Mouse (Mus musculus) embryonic facial prominence, embryonic 11.5 days (tissue): ENCODE measurements at regions not wholly inside any gene's neighbourhood (a gene's known extent, or its start where the extent isn't known, plus 50 kb on each side); places are given as distances from the start of the nearest gene placed in this dataset.

ENCODE experiments used
- ATAC-seq: fragments of 200-750 bp; cut with Nextera tagmentation; replicated peaks from 2 replicates; pipeline ENCODE4 v1.8.0; 2017; ENCODE audit warnings: low read depth; ENCODE audit not compliant: insufficient number of reproducible peaks, low FRiP score, low TSS enrichment
- DNase-seq: peaks from one replicate; pipeline ENCODE4 v3.0.0-alpha.2; 2015; ENCODE audit warnings: low spot score
- H3K27ac ChIP-seq: fragments of 300-500 bp; sonication (generic); replicated peaks from 2 replicates; pipeline ENCODE4 v1.5.1; 2014; ENCODE audit warnings: mild to moderate bottlenecking, low read depth, low read length, control low read depth
- H3K27me3 ChIP-seq: fragments of 300-500 bp; sonication (generic); 2 replicates; pipeline ENCODE4 v1.6.1; 2014; ENCODE audit warnings: mild to moderate bottlenecking, low read length, moderate library complexity, mixed read lengths; ENCODE audit not compliant: control insufficient read depth, insufficient read depth
- H3K36me3 ChIP-seq: fragments of 300-500 bp; sonication (generic); replicated peaks from 2 replicates; pipeline ENCODE4 v1.6.1; 2014; ENCODE audit warnings: low read depth, mild to moderate bottlenecking, low read length, moderate library complexity, mixed read lengths; ENCODE audit not compliant: control insufficient read depth, insufficient read depth
- H3K4me1 ChIP-seq: fragments of 300-500 bp; sonication (generic); 2 replicates; pipeline ENCODE4 v1.6.1; 2014; ENCODE audit warnings: low read length, mixed read lengths; ENCODE audit not compliant: control insufficient read depth, insufficient read depth
- H3K4me2 ChIP-seq: fragments of 300-500 bp; sonication (generic); 2 replicates; pipeline ENCODE4 v1.6.1; 2014; ENCODE audit warnings: low read depth, mild to moderate bottlenecking, control low read depth, low read length, moderate library complexity
- H3K4me3 ChIP-seq: fragments of 300-500 bp; sonication (generic); 2 replicates; pipeline ENCODE4 v1.5.1; 2014; ENCODE audit warnings: low read depth, low read length, control low read depth
- H3K9ac ChIP-seq: fragments of 300-500 bp; sonication (generic); replicated peaks from 2 replicates; pipeline ENCODE4 v1.6.1; 2014; ENCODE audit warnings: mild to moderate bottlenecking, control low read depth, low read length
- H3K9me3 ChIP-seq: fragments of 300-500 bp; sonication (generic); replicated peaks from 2 replicates; pipeline ENCODE4 v1.6.1; 2016; ENCODE audit warnings: mild to moderate bottlenecking, low read length, inconsistent platforms, mixed read lengths; ENCODE audit not compliant: control insufficient read depth
- WGBS: fragments of 180-500 bp; shearing (Covaris S2); extraction: QIAGEN DNeasy Blood & Tissue Kit; methylation state at CpG from one replicate; pipeline ENCODE4 v1.1.7; 2014; 5-methylcytosine and 5-hydroxymethylcytosine counted together

DNA sequence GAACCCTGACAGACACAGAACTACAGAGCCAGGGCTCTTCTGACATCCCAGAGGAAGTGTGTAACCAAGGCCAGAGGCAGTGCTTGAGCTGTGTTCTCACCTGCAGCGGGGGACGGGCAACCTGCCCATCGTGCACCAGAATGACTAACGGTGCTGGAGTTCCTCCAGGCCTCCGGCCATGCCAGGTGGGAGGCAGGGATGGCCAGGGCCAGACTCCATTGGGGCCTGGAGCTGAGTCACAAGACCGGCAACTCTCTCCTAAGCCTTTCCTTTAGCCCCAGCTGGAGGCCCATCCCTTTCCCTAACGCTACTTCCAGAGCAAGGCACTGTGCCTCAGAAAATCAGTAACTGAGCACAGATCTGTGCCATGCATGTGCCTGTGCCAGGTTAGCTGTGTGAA, 129.8 kb downstream of the Inhbb start:
- Histone ChIP-seq H3K4me1 (no peaks in the 10 kb centered on the region), H3K27ac (no peak overlapping the region), H3K4me3 (no peak overlapping the region), H3K4me2 (no peak overlapping the region), H3K9me3 (no peaks in the 10 kb centered on the region), H3K36me3 (no peaks in the 10 kb centered on the region), H3K27me3 (no peaks in the 10 kb centered on the region), H3K9ac (no peak overlapping the region)
- DNase-seq (no peak), ATAC-seq (no peak)
- 72% methylated on average over 7 of the region's 7 CpGs for WGBS

DNA sequence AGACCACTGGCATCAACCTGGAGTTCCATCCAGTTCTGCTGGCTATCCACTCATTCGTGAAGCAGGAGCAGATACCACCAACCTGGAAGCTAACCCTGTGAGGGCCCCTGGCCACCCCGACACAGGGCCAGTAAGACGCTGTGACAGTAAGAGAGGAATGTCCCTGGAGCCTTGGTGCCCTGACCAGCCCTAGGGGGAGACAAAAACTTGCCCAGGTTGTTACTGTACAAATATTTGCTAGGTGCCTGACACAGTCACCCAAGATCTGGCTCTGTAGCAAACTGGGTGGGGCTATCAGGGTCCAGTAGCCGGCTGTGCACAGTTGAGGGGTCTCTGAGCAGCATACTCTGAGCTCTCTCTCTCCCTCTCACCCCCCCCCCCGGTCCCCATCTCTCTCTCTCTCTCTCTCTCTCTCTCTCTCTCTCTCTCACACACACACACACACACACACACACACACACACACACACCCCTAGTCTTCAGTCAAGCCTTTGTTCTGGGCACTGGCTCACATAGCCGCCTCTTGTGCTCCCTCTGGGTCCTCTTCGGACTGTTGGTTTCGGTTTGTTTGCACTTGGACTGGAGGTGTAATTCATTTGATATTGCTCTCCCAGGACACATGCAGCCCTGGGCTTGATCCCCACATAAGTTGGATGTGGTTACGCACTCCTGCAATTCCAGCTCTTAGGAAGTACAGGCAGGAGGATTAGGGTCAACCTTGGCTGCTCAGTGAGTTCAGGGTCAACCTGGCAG, 131.7 kb downstream of the Inhbb start:
- no peaks in the 10 kb centered on the region for H3K4me1 ChIP-seq
- H3K4me2 ChIP-seq: no peak overlapping the region
- H3K27ac ChIP-seq: no peak overlapping the region
- 79% methylated on average over 8 of the region's 9 CpGs for WGBS
- 0 out of 2 replicates have a peak, but pooled peaks have one; percentile 23 for ATAC-seq
- no peak overlapping the region for H3K9ac ChIP-seq
- H3K27me3 ChIP-seq: no peaks in the 10 kb centered on the region
- no peaks in the 10 kb centered on the region for H3K36me3 ChIP-seq
- DNase-seq: no peak
- H3K9me3 ChIP-seq: no peaks in the 10 kb centered on the region
- H3K4me3 ChIP-seq: no peak overlapping the region

DNA sequence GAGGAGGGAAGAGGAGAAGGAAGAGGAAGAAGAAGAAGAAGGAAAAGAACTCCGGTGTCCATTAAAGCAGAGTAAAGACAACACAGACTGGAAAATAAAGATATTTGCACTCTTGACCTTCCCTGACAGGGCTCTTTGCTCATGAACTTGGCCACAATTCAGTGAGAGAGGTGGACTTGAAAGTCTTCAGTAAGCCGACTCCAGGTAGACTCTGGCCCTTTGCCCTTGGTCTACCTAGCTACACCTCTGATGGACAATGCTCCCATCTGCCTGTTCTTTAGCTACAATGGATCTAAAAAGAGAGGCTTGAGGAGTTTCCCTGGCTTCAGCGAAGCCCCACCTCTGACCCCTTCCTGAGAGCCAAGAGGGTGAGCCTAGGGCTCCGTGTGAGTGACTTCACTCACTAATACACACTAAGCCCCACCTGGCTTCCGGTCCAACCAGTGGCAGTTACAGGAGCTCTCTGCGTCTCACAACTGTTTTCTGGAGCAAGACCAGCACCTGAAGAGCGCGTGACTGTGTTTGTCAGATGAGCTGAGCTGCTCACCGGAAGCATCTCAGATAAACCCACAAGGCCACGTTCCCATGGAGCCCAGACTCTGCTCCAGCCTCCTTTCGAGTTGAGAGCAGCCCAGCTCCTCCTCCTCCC, 132.4 kb downstream of the Inhbb start:
- no peak overlapping the region for H3K4me2 ChIP-seq
- no peaks in the 10 kb centered on the region for H3K9me3 ChIP-seq
- no peaks in the 10 kb centered on the region for H3K4me1 ChIP-seq
- no peak overlapping the region for H3K27ac ChIP-seq
- H3K4me3 ChIP-seq: no peak overlapping the region
- H3K9ac ChIP-seq: no peak overlapping the region
- DNase-seq: no peak
- WGBS: 86% methylated on average over 11 of the region's 11 CpGs
- ATAC-seq: no peak
- no peaks in the 10 kb centered on the region for H3K36me3 ChIP-seq
- H3K27me3 ChIP-seq: no peaks in the 10 kb centered on the region

DNA sequence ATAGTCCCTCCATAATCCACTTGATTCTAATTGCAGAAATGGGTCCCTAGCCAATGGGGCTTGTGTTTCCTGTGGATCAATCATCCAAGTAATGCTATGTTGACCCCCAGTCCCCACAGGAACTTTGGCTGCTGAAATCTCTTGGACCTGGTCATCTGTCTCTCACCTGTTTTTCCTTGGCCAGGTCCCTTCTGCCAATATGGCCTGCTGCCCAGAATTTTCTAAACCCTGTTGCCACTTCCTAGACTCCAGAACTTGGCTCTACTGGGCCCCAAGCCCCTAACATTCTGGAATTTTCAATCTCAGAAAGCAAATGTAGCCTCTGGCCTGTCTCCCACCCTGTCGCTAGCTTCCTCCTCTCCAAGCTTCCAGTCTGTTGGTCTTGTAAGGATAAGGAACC, 139.6 kb downstream of the Inhbb start:
- ATAC-seq: no peak
- 93% methylated on average over 1 of the region's 1 CpGs for WGBS
- no peak overlapping the region for H3K27ac ChIP-seq
- H3K4me3 ChIP-seq: no peak overlapping the region
- H3K4me2 ChIP-seq: no peak overlapping the region
- H3K9ac ChIP-seq: no peak overlapping the region
- no peak for DNase-seq
- no peaks in the 10 kb centered on the region for H3K4me1 ChIP-seq
- H3K27me3 ChIP-seq: no peaks in the 10 kb centered on the region
- no peaks in the 10 kb centered on the region for H3K36me3 ChIP-seq
- no peaks in the 10 kb centered on the region for H3K9me3 ChIP-seq

DNA sequence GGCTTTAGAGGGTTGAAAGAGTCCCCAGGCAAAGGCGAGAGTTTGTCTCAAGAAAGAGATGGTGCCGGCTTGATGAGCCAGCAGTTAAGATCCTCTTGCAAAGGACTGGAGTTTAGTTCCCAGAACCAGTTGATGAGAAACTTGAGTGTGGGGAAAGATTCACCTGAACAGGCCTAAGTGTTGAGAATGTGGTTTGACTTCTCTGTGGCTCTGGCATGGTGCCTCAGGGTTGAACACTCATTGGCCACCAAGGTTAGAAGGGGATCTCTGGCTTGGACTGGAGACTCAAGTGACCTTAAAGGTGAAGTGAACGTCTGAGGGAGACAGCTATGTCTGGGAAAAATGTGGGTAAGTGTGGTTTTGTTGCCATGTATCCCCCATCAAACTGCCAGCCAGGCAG, 142.8 kb downstream of the Inhbb start:
- Histone ChIP-seq H3K9ac (no peak overlapping the region), H3K36me3 (no peaks in the 10 kb centered on the region), H3K27me3 (no peaks in the 10 kb centered on the region), H3K4me3 (no peak overlapping the region), H3K4me2 (no peak overlapping the region), H3K4me1 (no peaks in the 10 kb centered on the region), H3K9me3 (no peaks in the 10 kb centered on the region), H3K27ac (no peak overlapping the region)
- WGBS: 83% methylated on average over 3 of the region's 3 CpGs
- DNase-seq (no peak), ATAC-seq (no peak)

DNA sequence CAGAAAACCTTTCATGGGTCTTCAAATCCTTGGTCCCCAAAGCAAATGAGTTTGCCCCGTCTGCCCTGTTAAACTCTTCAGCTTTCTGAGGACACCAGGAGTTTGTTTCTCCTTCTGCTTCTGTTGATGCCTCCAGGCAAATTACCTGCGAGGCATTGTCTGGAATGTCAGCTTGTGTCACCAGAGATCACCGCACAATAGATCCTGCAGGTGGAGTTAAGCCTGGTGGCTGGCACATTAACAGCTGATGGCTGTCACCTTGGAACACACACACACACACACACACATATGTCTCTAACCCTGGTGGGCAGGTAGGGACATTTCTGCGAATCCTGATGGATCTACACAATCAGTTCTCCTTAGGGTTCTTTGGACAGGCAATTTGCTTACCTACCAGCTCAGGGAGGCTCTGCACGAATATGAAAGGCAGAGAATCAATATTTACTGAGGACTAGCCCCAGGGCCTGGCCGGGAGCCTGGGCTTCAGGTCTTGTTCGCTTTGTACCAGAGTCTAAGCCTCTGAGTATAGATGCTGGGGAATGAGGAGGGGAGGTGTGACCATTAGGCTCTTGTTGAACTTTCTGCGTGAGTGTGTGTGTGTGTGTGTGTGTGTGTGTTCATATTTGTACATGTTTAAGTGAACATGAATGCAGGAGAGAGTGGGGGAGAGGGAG, 143.4 kb downstream of the Inhbb start:
- H3K4me2 ChIP-seq: no peak overlapping the region
- H3K4me3 ChIP-seq: no peak overlapping the region
- WGBS: 75% methylated on average over 8 of the region's 8 CpGs
- H3K9me3 ChIP-seq: no peaks in the 10 kb centered on the region
- H3K27me3 ChIP-seq: no peaks in the 10 kb centered on the region
- DNase-seq: no peak
- H3K4me1 ChIP-seq: no peaks in the 10 kb centered on the region
- no peak overlapping the region for H3K27ac ChIP-seq
- no peaks in the 10 kb centered on the region for H3K36me3 ChIP-seq
- ATAC-seq: no peak
- no peak overlapping the region for H3K9ac ChIP-seq

DNA sequence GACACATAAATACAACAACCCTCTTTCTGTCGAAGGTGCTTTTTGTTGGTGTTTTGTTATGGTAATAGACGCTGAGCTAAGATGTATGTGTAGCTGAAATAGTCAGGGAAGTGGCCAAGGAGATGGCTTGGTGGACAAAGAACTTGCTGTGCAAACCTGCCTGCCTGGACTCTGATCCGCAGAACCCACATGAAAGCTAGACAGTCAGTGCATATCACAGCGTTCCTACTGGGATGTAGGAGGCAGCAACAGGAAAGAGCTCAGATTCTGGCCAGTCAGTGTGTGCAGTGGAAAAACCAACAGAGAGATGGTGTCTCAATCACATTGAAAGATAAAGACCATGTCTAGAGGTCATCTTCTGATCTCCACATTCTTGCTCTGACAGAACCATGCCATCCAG, 144.1 kb downstream of the Inhbb start:
- DNase-seq (no peak), ATAC-seq (no peak)
- Histone ChIP-seq H3K4me1 (no peaks in the 10 kb centered on the region), H3K27ac (no peak overlapping the region), H3K9ac (no peak overlapping the region), H3K4me3 (no peak overlapping the region), H3K4me2 (no peak overlapping the region), H3K9me3 (no peaks in the 10 kb centered on the region), H3K27me3 (no peaks in the 10 kb centered on the region), H3K36me3 (no peaks in the 10 kb centered on the region)
- WGBS: 89% methylated on average over 4 of the region's 4 CpGs

DNA sequence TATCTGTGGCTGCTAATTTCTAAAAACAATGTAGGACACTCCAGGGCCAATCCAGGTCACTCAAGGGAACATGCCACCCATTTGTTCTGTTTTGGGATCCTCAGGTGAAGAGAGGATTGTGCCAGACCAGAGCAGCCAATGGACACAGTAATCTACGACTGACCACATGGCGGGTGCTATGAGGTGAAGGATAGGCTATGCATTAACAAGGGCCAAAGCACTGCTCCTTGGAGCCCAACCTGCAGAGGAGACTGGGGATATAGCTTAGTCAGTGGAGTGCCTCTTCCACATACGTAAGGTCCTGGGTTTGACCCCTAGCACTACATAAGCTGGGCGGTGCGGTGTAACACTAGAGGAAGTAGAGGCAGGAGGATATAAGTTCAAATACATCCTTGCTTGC, 156.0 kb downstream of the Inhbb start:
- ATAC-seq: no peak
- Histone ChIP-seq H3K27me3 (no peaks in the 10 kb centered on the region), H3K9ac (no peak overlapping the region), H3K4me1 (no peaks in the 10 kb centered on the region), H3K36me3 (no peaks in the 10 kb centered on the region), H3K9me3 (no peaks in the 10 kb centered on the region), H3K27ac (no peak overlapping the region), H3K4me3 (no peak overlapping the region), H3K4me2 (no peak overlapping the region)
- no peak for DNase-seq
- 94% methylated on average over 5 of the region's 5 CpGs for WGBS
